Mouse (Mus musculus) MEL (cell line): ENCODE measurements around the gene Snapc5.
A peak's percentile ranks its signal among the peaks of the same experiment; 100 is the strongest.

ENCODE experiments used
- CHD1 ChIP-seq: IDR thresholded peaks from 2 replicates; pipeline ENCODE4 v1.6.1; 2012; ENCODE audit warnings: low read depth, mild to moderate bottlenecking, inconsistent platforms, low read length, improper control_type of control experiment
- CHD2 ChIP-seq: IDR thresholded peaks from 2 replicates; pipeline ENCODE4 v1.6.1; 2011; ENCODE audit warnings: low read length, improper control_type of control experiment
- E2F4 ChIP-seq: IDR thresholded peaks from 2 replicates; pipeline ENCODE4 v1.6.1; 2011; ENCODE audit warnings: low read depth, low read length, improper control_type of control experiment, borderline replicate concordance
- POLR2A ChIP-seq, 2 experiments: IDR thresholded peaks; 2 replicates each; pipeline ENCODE4 v1.6.1; 2011 to 2012; ENCODE audit warnings: low read length in 2 of 2, mild to moderate bottlenecking in 2 of 2, control low read depth in 1 of 2, improper control_type of control experiment in 1 of 2, low read depth in 1 of 2, moderate library complexity in 1 of 2; ENCODE audit not compliant: control insufficient read depth in 1 of 2, insufficient read depth in 1 of 2, poor library complexity in 1 of 2
- POLR2AphosphoS2 ChIP-seq: IDR thresholded peaks from 2 replicates; pipeline ENCODE4 v1.6.1; 2011; ENCODE audit warnings: low read length, improper control_type of control experiment
- POLR2AphosphoS5 ChIP-seq: IDR thresholded peaks from 2 replicates; pipeline ENCODE4 v1.6.1; 2012; ENCODE audit warnings: low read depth, borderline replicate concordance, mild to moderate bottlenecking, inconsistent platforms, low read length, moderate library complexity, mixed read lengths
- ZMIZ1 ChIP-seq: IDR thresholded peaks from 2 replicates; pipeline ENCODE4 v1.6.1; 2012; ENCODE audit warnings: low read depth, mild to moderate bottlenecking, inconsistent platforms, low read length, improper control_type of control experiment, moderate library complexity

DNA sequence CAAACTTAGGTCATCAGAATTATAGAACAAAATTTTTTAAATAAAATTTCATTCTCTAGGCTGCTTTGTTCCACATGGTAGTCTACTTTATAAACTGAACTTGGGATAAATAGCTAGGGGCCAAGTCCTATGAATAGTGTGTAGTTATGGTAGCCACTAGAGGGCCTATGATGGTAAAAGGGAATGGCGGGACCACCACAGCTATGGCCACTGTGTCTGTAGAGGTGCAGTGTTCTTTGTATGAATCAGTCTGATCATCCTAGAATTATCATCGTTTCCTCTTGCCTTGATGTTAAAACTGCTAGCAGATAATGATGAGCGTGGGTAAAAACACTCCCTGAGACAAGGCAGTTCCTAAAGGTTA is 482 bp upstream of the Snapc5 start:
- no peak; the same call in 1 of the 2 replicates for TF ChIP-seq ZMIZ1
- TF ChIP-seq CHD2: no peak
- TF ChIP-seq POLR2AphosphoS5: peak; percentile 86; the same call in 1 of the 2 replicates
- no peak for TF ChIP-seq POLR2AphosphoS2
- no peak for TF ChIP-seq CHD1
- TF ChIP-seq E2F4: no peak
- no peak for TF ChIP-seq POLR2A (IDR thresholded peaks at IDR 0.05; ENCODE audit: control insufficient read depth in 1 of 2, insufficient read depth in 1 of 2, low read depth in 1 of 2, low read length in 2 of 2, poor library complexity in 1 of 2)
